In genomic region chr2:36169176-36169575, GRCm38 (mm10) we compare ENCODE assay signal across 19 mouse cellular contexts.
"Had no signal": no experiment of that assay in that cellular context is flagged by ENCODE, and none has a peak within 500 bp of the region (broad histone marks: within the 10 kb centered on the region; RNA-seq: fewer than 3 reads in every experiment).

No protein-coding gene starts in this region.

- H3K36me3 ChIP-seq: midbrain, embryonic 15.5 days; neural tube, embryonic 15.5 days; stomach, embryonic 15.5 days had no signal

- H3K9ac ChIP-seq: kidney, embryonic 15.5 days; liver, embryonic 13.5 days; lung, embryonic 14.5 days; midbrain, embryonic 12.5 days; midbrain, embryonic 15.5 days; neural tube, embryonic 12.5 days; neural tube, embryonic 15.5 days; stomach, embryonic 15.5 days had no signal

- H3K27me3 ChIP-seq: kidney, embryonic 15.5 days; liver, embryonic 13.5 days; midbrain, embryonic 12.5 days; midbrain, embryonic 15.5 days; neural tube, embryonic 12.5 days; neural tube, embryonic 15.5 days; stomach, embryonic 15.5 days had no signal

- ATAC-seq: lung, postnatal 0 days; midbrain, embryonic 15.5 days had no signal

- DNase-seq: kidney, adult 8-10 months; kidney, postnatal 14 days; kidney, postnatal 4 days; layer of hippocampus, adult 9-11 months; liver, embryonic 13.5 days; lung, embryonic 14.5 days; right cerebral cortex, adult 18-20 months; right cerebral cortex, postnatal 14 days; right cerebral cortex, postnatal 4 days; thymus, postnatal 4 days had no signal

- H3K4me1 ChIP-seq: kidney, embryonic 15.5 days; midbrain, embryonic 15.5 days; neural tube, embryonic 12.5 days; neural tube, embryonic 15.5 days; stomach, embryonic 15.5 days had no signal

- H3K27ac ChIP-seq: kidney, embryonic 15.5 days; liver, embryonic 13.5 days; macrophage; midbrain, embryonic 12.5 days; midbrain, embryonic 15.5 days; neural tube, embryonic 12.5 days; neural tube, embryonic 15.5 days; stomach, embryonic 15.5 days had no signal

- H3K4me3 ChIP-seq: kidney, embryonic 15.5 days; layer of hippocampus, adult 2 months; liver, embryonic 13.5 days; midbrain, embryonic 12.5 days; midbrain, embryonic 15.5 days; neural tube, embryonic 12.5 days; neural tube, embryonic 15.5 days; stomach, embryonic 15.5 days had no signal

- H3K9me3 ChIP-seq: kidney, embryonic 15.5 days; liver, embryonic 13.5 days; midbrain, embryonic 12.5 days; midbrain, embryonic 15.5 days; neural tube, embryonic 12.5 days; neural tube, embryonic 15.5 days; stomach, embryonic 15.5 days had no signal

- H3K4me2 ChIP-seq: kidney, embryonic 15.5 days; liver, embryonic 13.5 days; lung, embryonic 14.5 days; midbrain, embryonic 12.5 days; midbrain, embryonic 15.5 days; neural tube, embryonic 12.5 days; neural tube, embryonic 15.5 days; stomach, embryonic 15.5 days had no signal
